Mouse (Mus musculus) ES-Bruce4 (cell line): Measurements from ENCODE around the gene Churc1.

Source experiments
- CTCF ChIP-seq: IDR thresholded peaks from one replicate; pipeline ENCODE4 v1.8.1; 2011; ENCODE audit warnings: low read depth, low read length
- EP300 ChIP-seq: IDR thresholded peaks from 2 replicates; pipeline ENCODE4 v1.6.1; 2011; ENCODE audit warnings: low read depth, low read length; ENCODE audit not compliant: insufficient read depth
- POLR2A ChIP-seq: IDR thresholded peaks from one replicate; pipeline ENCODE4 v1.8.1; 2011; ENCODE audit warnings: low read length; ENCODE audit not compliant: insufficient read depth

DNA sequence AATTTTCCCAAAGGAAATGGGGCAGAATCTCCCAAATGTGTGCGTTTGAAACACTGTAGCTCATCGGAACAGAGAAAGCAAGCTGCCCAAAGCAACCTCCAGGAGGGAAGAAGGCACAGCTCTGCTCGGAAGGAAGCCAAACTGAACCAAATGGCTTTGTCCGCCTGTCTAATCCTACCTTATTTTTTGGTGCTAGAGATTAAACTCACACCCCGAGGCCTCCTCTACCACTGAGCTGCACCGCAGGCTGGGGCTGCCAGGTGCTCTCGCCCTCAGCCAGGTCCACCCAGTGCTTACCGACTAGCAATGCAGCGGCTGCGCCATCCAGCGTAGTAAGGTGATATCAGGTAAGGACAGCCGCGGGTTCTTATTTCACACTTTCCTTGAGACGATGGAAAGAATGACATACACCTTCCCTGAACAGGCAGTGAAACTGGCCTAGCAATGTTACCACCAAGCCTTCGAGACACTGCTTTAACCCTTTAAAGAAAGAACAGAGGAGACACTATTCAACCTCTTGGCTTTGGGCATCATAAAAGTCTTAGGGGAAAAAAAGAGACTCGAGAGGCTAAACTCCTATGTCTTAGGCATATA, 14.4 kb upstream of the Churc1 start:
- no peak for TF ChIP-seq CTCF
- TF ChIP-seq EP300, result no peak
- TF ChIP-seq POLR2A, result no peak
